Mouse (Mus musculus): ENCODE data around the gene Ddias. TPM values are rescaled to one million over a fixed set of nuclear protein-coding genes. Genes with fewer than 3 reads are reported as not detected.

The Ddias gene
- 0.08 and 2.7 TPM in 2 replicates for polyA plus RNA-seq (2012; ENCODE audit: low replicate concordance)

DNA sequence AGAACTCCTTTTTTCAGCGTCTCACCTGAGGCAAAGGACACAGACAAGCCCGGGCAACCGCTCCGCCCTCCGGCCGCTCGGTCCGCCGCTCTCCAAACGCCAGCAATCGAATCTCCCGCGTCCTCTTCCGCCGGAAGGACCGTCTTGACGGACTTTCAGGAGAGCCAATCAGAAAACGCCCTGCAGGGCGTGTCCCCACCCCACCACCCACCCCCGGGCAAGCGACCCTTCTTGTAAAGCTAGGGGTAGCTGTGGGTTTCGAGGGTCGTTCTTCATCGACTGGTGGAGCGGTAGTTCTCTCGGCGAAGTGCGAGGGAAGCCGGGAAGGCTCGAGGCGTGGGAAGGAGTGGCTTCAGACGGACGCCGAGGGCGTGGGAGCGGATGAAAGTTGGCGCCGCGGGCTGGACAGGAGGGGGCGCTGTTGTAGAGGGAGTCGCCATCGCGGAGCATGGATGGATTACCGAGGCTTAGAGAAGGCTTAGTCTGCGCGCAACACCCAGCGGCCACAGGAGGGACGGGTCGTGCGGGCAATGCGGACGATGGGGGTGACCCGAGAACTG, at the start of gene Ddias, which contains the start of gene Prcp:
Gene Ddias, minus strand, starts transcription at position 132 of the 560 bp plus-strand sequence.
Gene Prcp, plus strand, starts transcription at position 355 of the 560 bp plus-strand sequence.

Other genes starting within 250 kb of the Ddias start
- gene Ankrd42, start 237.1 kb downstream of the Ddias start, polyA plus RNA-seq (2012; ENCODE audit: low replicate concordance), result 0.16 and 0.22 TPM in 2 replicates
- gene Pcf11, start 204.3 kb downstream of the Ddias start, polyA plus RNA-seq (2012; ENCODE audit: low replicate concordance), result 74.7 and 163 TPM in 2 replicates
- 0.42 and 1.6 TPM in 2 replicates for gene Rab30, start 132.6 kb downstream of the Ddias start, polyA plus RNA-seq (2012; ENCODE audit: low replicate concordance)
- 9.7 and 156 TPM in 2 replicates for gene Prcp, start 223 bp upstream of the Ddias start, polyA plus RNA-seq (2012; ENCODE audit: low replicate concordance)
- 0.28 and 1.2 TPM in 2 replicates for gene Fam181b, start 205.6 kb upstream of the Ddias start, polyA plus RNA-seq (2012; ENCODE audit: low replicate concordance)